Mouse (Mus musculus) B cell, adult (primary cell): Measurements from ENCODE around the gene Gm3164. TPM values are rescaled to one million over a fixed set of nuclear protein-coding genes. Genes with fewer than 3 reads are reported as not detected.

Source experiments
- total RNA-seq: library from RNA; stranded (reverse); gene quantifications from 4 replicates; pipeline ENCODE4 v1.2.4, GENCODE M21; 2023; ENCODE audit not compliant: inconsistent age

Gene Gm3164
- not detected in 4 replicates for total RNA-seq

GRCm38 (mm10) chr14:4414965-4415835, at the start of gene Gm3164:
TSS of gene Gm3164 (plus strand) at chr14:4415448.

GRCm38 (mm10) chr14:4397226-4397625, 18.0 kb upstream of the Gm3164 start, which contains the start of gene Gm3159:
TSS of gene Gm3159 (plus strand) at chr14:4397526.

GRCm38 (mm10) chr14:4430692-4431091, 15.4 kb downstream of the Gm3164 start, which contains the start of gene Gm3173:
TSS of gene Gm3173 (plus strand) at chr14:4430992.

GRCm38 (mm10) chr14:4481445-4481844, 66.2 kb downstream of the Gm3164 start, which contains the start of gene Gm3182:
TSS of gene Gm3182 (plus strand) at chr14:4481745.

Other genes starting within 250 kb of the Gm3164 start
- gene Gm2974, start 232.9 kb upstream of the Gm3164 start, total RNA-seq = not detected in 4 replicates
- not detected in 4 replicates for gene Gm3138, start 165.8 kb upstream of the Gm3164 start, total RNA-seq
- not detected in 4 replicates for gene Gm3149, start 98.2 kb upstream of the Gm3164 start, total RNA-seq
- not detected in 4 replicates for gene 2610042L04Rik, start 80.7 kb upstream of the Gm3164 start, total RNA-seq
- not detected in 4 replicates for gene Gm3159, start 17.9 kb upstream of the Gm3164 start, total RNA-seq
- not detected in 4 replicates for gene Gm3173, start 15.5 kb downstream of the Gm3164 start, total RNA-seq
- not detected in 4 replicates for gene Gm3182, start 66.3 kb downstream of the Gm3164 start, total RNA-seq
- not detected in 4 replicates for gene Gm3047, start 140.0 kb downstream of the Gm3164 start, total RNA-seq
- gene Gm8159, start 216.9 kb downstream of the Gm3164 start, total RNA-seq = not detected in 4 replicates
- not detected in 4 replicates for gene Gm3239, start 248.7 kb downstream of the Gm3164 start, total RNA-seq